Mouse (Mus musculus) adipocyte (in vitro differentiated cells): ENCODE data around the gene Lum.

ENCODE experiments used
- DNase-seq: peaks from one replicate; pipeline ENCODE4 v3.0.0-alpha.2; 2016; ENCODE audit warnings: low spot score

The Lum gene

GRCm38 (mm10) chr10:97564957-97565856, at the start of gene Lum:
TSS of gene Lum (plus strand) at chr10:97565128.
- no peak for DNase-seq

- no peak for DNase-seq
Observed at GRCm38 (mm10) chr10:97523366-97523765, 41.6 kb upstream of the Lum start.

GRCm38 (mm10) chr10:97535697-97536096, 29.2 kb upstream of the Lum start:
- DNase-seq, result no peak

GRCm38 (mm10) chr10:97536921-97537320, 28.0 kb upstream of the Lum start:
- peak; percentile 22 for DNase-seq

GRCm38 (mm10) chr10:97538202-97538601, 26.7 kb upstream of the Lum start:
- DNase-seq, result no peak

- DNase-seq, result no peak
Observed at GRCm38 (mm10) chr10:97547740-97548139, 17.2 kb upstream of the Lum start.

GRCm38 (mm10) chr10:97567489-97568135, 2.7 kb downstream of the Lum start:
- no peak for DNase-seq

GRCm38 (mm10) chr10:97582543-97583231, 17.8 kb downstream of the Lum start:
- DNase-seq, result peak; percentile 57

- no peak for DNase-seq
Observed at GRCm38 (mm10) chr10:97584176-97584575, 19.2 kb downstream of the Lum start.

GRCm38 (mm10) chr10:97587159-97587558, 22.2 kb downstream of the Lum start:
- peak; percentile 79 for DNase-seq

GRCm38 (mm10) chr10:97589574-97589973, 24.6 kb downstream of the Lum start:
- DNase-seq, result peak; percentile 50

- no peak for DNase-seq
Observed at GRCm38 (mm10) chr10:97591036-97591435, 26.1 kb downstream of the Lum start.

- no peak for DNase-seq
Observed at GRCm38 (mm10) chr10:97591685-97592084, 26.8 kb downstream of the Lum start.

- DNase-seq, result no peak
Observed at GRCm38 (mm10) chr10:97595680-97596079, 30.8 kb downstream of the Lum start.

- DNase-seq, result no peak
Observed at GRCm38 (mm10) chr10:97601744-97602143, 36.8 kb downstream of the Lum start.

GRCm38 (mm10) chr10:97603256-97603655, 38.3 kb downstream of the Lum start:
- no peak for DNase-seq

- no peak for DNase-seq
Observed at GRCm38 (mm10) chr10:97606579-97606978, 41.7 kb downstream of the Lum start, which contains the start of gene Kera. TSS of gene Kera (plus strand) at chr10:97606879.
